24 mouse cellular contexts compared by ENCODE assay signal in the genomic region with DNA sequence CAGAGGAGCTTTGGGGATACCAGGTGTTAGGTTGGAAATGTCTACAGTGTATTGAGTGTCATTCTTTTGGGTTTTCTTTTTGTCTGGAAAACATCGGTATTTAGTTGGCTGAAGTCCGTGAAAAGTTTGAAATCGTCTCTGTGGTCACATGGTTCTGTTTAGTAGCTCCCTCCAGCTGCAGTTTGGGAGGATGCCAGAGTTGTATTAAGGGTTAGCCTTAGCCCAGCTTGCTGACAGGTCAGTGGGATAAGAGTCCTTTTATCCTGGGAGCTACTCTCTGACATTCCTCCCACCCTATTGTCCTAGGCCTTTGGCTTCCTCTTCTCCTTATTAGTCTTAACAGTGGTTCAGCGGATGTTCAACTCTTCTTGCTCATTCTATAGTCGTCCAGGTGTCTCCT. TPM values are rescaled to one million over a fixed set of nuclear protein-coding genes. Genes with fewer than 3 reads are reported as not detected.
DNase-seq lines count a peak whose midpoint lies in the region; ATAC-seq and TF ChIP-seq lines count a peak whose summit lies in the region.
"Had no signal": no experiment of that assay in that cellular context is flagged by ENCODE, and none has a peak within 500 bp of the region (broad histone marks: within the 10 kb centered on the region; RNA-seq: fewer than 3 reads in every experiment).

No protein-coding gene starts in this region.

- no peaks in the 10 kb centered on the region for H3K27me3 ChIP-seq in embryonic facial prominence, embryonic 14.5 days (replicated peaks; ENCODE audit: control insufficient read depth, insufficient read depth, low read length)
- H3K27me3 ChIP-seq in embryonic facial prominence, embryonic 10.5 days (replicated peaks; ENCODE audit: low read depth, poor library complexity, severe bottlenecking), result no peaks in the 10 kb centered on the region
- H3K27me3 ChIP-seq in limb, embryonic 14.5 days (ENCODE audit: control insufficient read depth, insufficient read depth, low read length), result no peaks in the 10 kb centered on the region
- H3K27me3 ChIP-seq in limb, embryonic 10.5 days (ENCODE audit: low read depth, poor library complexity, severe bottlenecking), result no peaks in the 10 kb centered on the region
- H3K27me3 ChIP-seq in intestine, postnatal 0 days (replicated peaks; ENCODE audit: control insufficient read depth, insufficient read depth, low read length), result no peaks in the 10 kb centered on the region
- H3K27me3 ChIP-seq: embryonic facial prominence, embryonic 15.5 days; heart, embryonic 12.5 days; hindbrain, embryonic 15.5 days had no signal

- 61% methylated on average over 5 of the region's 5 CpGs for WGBS in embryonic facial prominence, embryonic 14.5 days
- WGBS in embryonic facial prominence, embryonic 10.5 days, result 90% methylated on average over 5 of the region's 5 CpGs
- 62% methylated on average over 5 of the region's 5 CpGs for WGBS in limb, embryonic 14.5 days
- WGBS in limb, embryonic 10.5 days, result 92% methylated on average over 5 of the region's 5 CpGs
- WGBS in intestine, postnatal 0 days, result 76% methylated on average over 5 of the region's 5 CpGs

- H3K36me3 ChIP-seq in embryonic facial prominence, embryonic 14.5 days (ENCODE audit: control insufficient read depth, insufficient read depth, low read length), result peaks cover 30% of the 10 kb centered on the region
- H3K36me3 ChIP-seq in embryonic facial prominence, embryonic 10.5 days (replicated peaks), result peaks cover 64% of the 10 kb centered on the region
- peaks cover 51% of the 10 kb centered on the region for H3K36me3 ChIP-seq in limb, embryonic 14.5 days (ENCODE audit: control insufficient read depth, insufficient read depth, low read length)
- H3K36me3 ChIP-seq in limb, embryonic 10.5 days, result peaks cover 31% of the 10 kb centered on the region
- H3K36me3 ChIP-seq in intestine, postnatal 0 days (ENCODE audit: control insufficient read depth, insufficient read depth), result peaks cover 37% of the 10 kb centered on the region
- H3K36me3 ChIP-seq: G1E had no signal

- H3K4me3 ChIP-seq in embryonic facial prominence, embryonic 14.5 days (ENCODE audit: low read depth, low read length), result no peak overlapping the region
- no peak overlapping the region for H3K4me3 ChIP-seq in embryonic facial prominence, embryonic 10.5 days
- no peak overlapping the region for H3K4me3 ChIP-seq in limb, embryonic 14.5 days (replicated peaks; ENCODE audit: low read length)
- H3K4me3 ChIP-seq in limb, embryonic 10.5 days, result no peak overlapping the region
- H3K4me3 ChIP-seq in intestine, postnatal 0 days (ENCODE audit: low read depth, low read length), result no peak overlapping the region
- H3K4me3 ChIP-seq: embryonic facial prominence, embryonic 15.5 days; erythroblast, embryonic 14.5 days; forebrain, embryonic 10.5 days; gastrocnemius, adult 2 months; heart, embryonic 12.5 days; hindbrain, embryonic 10.5 days; hindbrain, embryonic 15.5 days had no signal

- no peaks in the 10 kb centered on the region for H3K4me1 ChIP-seq in embryonic facial prominence, embryonic 14.5 days (ENCODE audit: control insufficient read depth, insufficient read depth, low read length)
- peaks cover 21% of the 10 kb centered on the region for H3K4me1 ChIP-seq in embryonic facial prominence, embryonic 10.5 days
- peaks cover 2% of the 10 kb centered on the region for H3K4me1 ChIP-seq in limb, embryonic 14.5 days (ENCODE audit: control insufficient read depth, insufficient read depth, low read length)
- peaks cover 15% of the 10 kb centered on the region for H3K4me1 ChIP-seq in limb, embryonic 10.5 days
- no peaks in the 10 kb centered on the region for H3K4me1 ChIP-seq in intestine, postnatal 0 days (replicated peaks; ENCODE audit: control insufficient read depth, insufficient read depth, low read length)
- H3K4me1 ChIP-seq: embryonic facial prominence, embryonic 15.5 days; hindbrain, embryonic 15.5 days had no signal

- no peak; the same call in 1 of the 2 replicates for ATAC-seq in embryonic facial prominence, embryonic 14.5 days (ENCODE audit: low read depth)
- no peak for ATAC-seq in limb, embryonic 14.5 days (ENCODE audit: low FRiP score, low read depth)
- ATAC-seq in intestine, postnatal 0 days, result no peak
- ATAC-seq: CD4-positive, CD25-positive, alpha-beta regulatory T cell, adult 4 months; forebrain, embryonic 14.5 days had no signal

- no peak for TF ChIP-seq CTCF in intestine, postnatal 0 days (IDR thresholded peaks at IDR 0.05; ENCODE audit: low read depth)

- DNase-seq in embryonic facial prominence, embryonic 14.5 days (ENCODE audit: low spot score), result peak; percentile 49
- DNase-seq in embryonic facial prominence, embryonic 10.5 days (ENCODE audit: low spot score), result no peak
- DNase-seq in limb, embryonic 14.5 days (ENCODE audit: low spot score), result peak; percentile 45
- DNase-seq in limb, embryonic 10.5 days (ENCODE audit: low spot score), result no peak
- peak; percentile 2 for DNase-seq in urinary bladder, adult 2 months (ENCODE audit: low spot score)
- no peak for DNase-seq in urinary bladder, postnatal 14 days (ENCODE audit: low spot score)
- no peak for DNase-seq in cerebellum, postnatal 14 days
- DNase-seq: adrenal gland, postnatal 14 days; B cell, adult 2 months; cerebellum, adult 11-12 months; cerebellum, adult 9-10 months; cerebellum, postnatal 36 days; gastrocnemius, adult 2 months; gastrocnemius, postnatal 25 days had no signal

- H3K27ac ChIP-seq in embryonic facial prominence, embryonic 14.5 days (replicated peaks; ENCODE audit: low read depth, low read length), result no peak overlapping the region
- no peak overlapping the region for H3K27ac ChIP-seq in embryonic facial prominence, embryonic 10.5 days (replicated peaks)
- no peak overlapping the region for H3K27ac ChIP-seq in limb, embryonic 14.5 days (replicated peaks; ENCODE audit: low read depth, low read length)
- H3K27ac ChIP-seq in limb, embryonic 10.5 days, result no peak overlapping the region
- H3K27ac ChIP-seq in intestine, postnatal 0 days (ENCODE audit: low read depth, low read length), result no peak overlapping the region
- H3K27ac ChIP-seq: embryonic facial prominence, embryonic 15.5 days; forebrain, embryonic 10.5 days; hindbrain, embryonic 10.5 days; hindbrain, embryonic 15.5 days had no signal

- H3K9ac ChIP-seq in embryonic facial prominence, embryonic 14.5 days (ENCODE audit: low read depth, low read length), result no peak overlapping the region
- H3K9ac ChIP-seq in limb, embryonic 14.5 days (ENCODE audit: low read depth, low read length, severe bottlenecking), result no peak overlapping the region
- no peak overlapping the region for H3K9ac ChIP-seq in intestine, postnatal 0 days (ENCODE audit: low read depth, low read length)
- H3K9ac ChIP-seq: embryonic facial prominence, embryonic 15.5 days; heart, embryonic 12.5 days; hindbrain, embryonic 15.5 days had no signal

- no peaks in the 10 kb centered on the region for H3K9me3 ChIP-seq in embryonic facial prominence, embryonic 14.5 days (ENCODE audit: control insufficient read depth, low read length)
- no peaks in the 10 kb centered on the region for H3K9me3 ChIP-seq in embryonic facial prominence, embryonic 10.5 days
- no peaks in the 10 kb centered on the region for H3K9me3 ChIP-seq in limb, embryonic 14.5 days (ENCODE audit: control insufficient read depth, low read length)
- H3K9me3 ChIP-seq in limb, embryonic 10.5 days (replicated peaks), result no peaks in the 10 kb centered on the region
- H3K9me3 ChIP-seq in intestine, postnatal 0 days (ENCODE audit: control insufficient read depth), result no peaks in the 10 kb centered on the region
- H3K9me3 ChIP-seq: embryonic facial prominence, embryonic 15.5 days; forebrain, embryonic 10.5 days; G1E; heart, embryonic 12.5 days; hindbrain, embryonic 10.5 days; hindbrain, embryonic 15.5 days had no signal

- H3K4me2 ChIP-seq in embryonic facial prominence, embryonic 14.5 days (ENCODE audit: low read depth, low read length), result no peak overlapping the region
- H3K4me2 ChIP-seq in limb, embryonic 14.5 days (replicated peaks; ENCODE audit: low read depth, low read length, severe bottlenecking), result no peak overlapping the region
- H3K4me2 ChIP-seq in intestine, postnatal 0 days (replicated peaks; ENCODE audit: low read depth), result no peak overlapping the region
- H3K4me2 ChIP-seq: embryonic facial prominence, embryonic 15.5 days; heart, embryonic 12.5 days; hindbrain, embryonic 15.5 days had no signal

- no peak for TF ChIP-seq POLR2A in limb, embryonic 14.5 days (IDR thresholded peaks at IDR 0.05; ENCODE audit: borderline replicate concordance, extremely low read depth, insufficient read depth, insufficient read length)

RNA-seq across cellular contexts. Expression of gene B4galt4, which starts 19.9 kb away (rescaled TPM):
- 30.2 and 31.9 TPM in 2 replicates for polyA plus RNA-seq in embryonic facial prominence, embryonic 14.5 days (2014; fragmentation: Nextera tagmentation; extraction: Ambion mirVana)
- 26.2 and 27.8 TPM in 2 replicates for polyA plus RNA-seq in embryonic facial prominence, embryonic 10.5 days (2016; fragmentation: Nextera tagmentation; extraction: Ambion mirVana)
- 17.7 and 18.7 TPM in 2 replicates for polyA plus RNA-seq in limb, embryonic 14.5 days (2012; rRNA removed)
- 30.9 and 34.3 TPM in 2 replicates for polyA plus RNA-seq in limb, embryonic 14.5 days (2014; fragmentation: Nextera tagmentation; extraction: Ambion mirVana)
- 19.2 and 23.0 TPM in 2 replicates for polyA plus RNA-seq in limb, embryonic 10.5 days (2016; fragmentation: Nextera tagmentation; extraction: Ambion mirVana)
- polyA plus RNA-seq in urinary bladder, adult 2 months (2012; rRNA removed), result 16.6 and 17.2 TPM in 2 replicates
- polyA plus RNA-seq in intestine, postnatal 0 days (2015; fragmentation: Nextera tagmentation; extraction: Ambion mirVana), result 21.2 and 23.5 TPM in 2 replicates
- polyA plus RNA-seq: erythroblast, embryonic 14.5 days; G1E had no signal

RNA-seq across cellular contexts. Expression of gene Upk1b, which starts 38.2 kb away (rescaled TPM):
- polyA plus RNA-seq in embryonic facial prominence, embryonic 14.5 days (2014; fragmentation: Nextera tagmentation; extraction: Ambion mirVana), result 21.9 and 34.4 TPM in 2 replicates
- 1.2 and 1.4 TPM in 2 replicates for polyA plus RNA-seq in embryonic facial prominence, embryonic 10.5 days (2016; fragmentation: Nextera tagmentation; extraction: Ambion mirVana)
- 12.6 and 18.1 TPM in 2 replicates for polyA plus RNA-seq in limb, embryonic 14.5 days (2012; rRNA removed)
- 41.0 and 46.6 TPM in 2 replicates for polyA plus RNA-seq in limb, embryonic 14.5 days (2014; fragmentation: Nextera tagmentation; extraction: Ambion mirVana)
- 1.8 and 3.4 TPM in 2 replicates for polyA plus RNA-seq in limb, embryonic 10.5 days (2016; fragmentation: Nextera tagmentation; extraction: Ambion mirVana)
- 1,242 and 1,579 TPM in 2 replicates for polyA plus RNA-seq in urinary bladder, adult 2 months (2012; rRNA removed)
- 12.3 and 12.7 TPM in 2 replicates for polyA plus RNA-seq in intestine, postnatal 0 days (2015; fragmentation: Nextera tagmentation; extraction: Ambion mirVana)
- polyA plus RNA-seq: CD4-positive, CD25-positive, alpha-beta regulatory T cell, adult 4 months; erythroblast, embryonic 14.5 days; forebrain, embryonic 14.5 days; G1E had no signal

RNA-seq across cellular contexts. Expression of gene Arhgap31, which starts 48.9 kb away (rescaled TPM):
- 17.3 and 17.6 TPM in 2 replicates for polyA plus RNA-seq in embryonic facial prominence, embryonic 14.5 days (2014; fragmentation: Nextera tagmentation; extraction: Ambion mirVana)
- polyA plus RNA-seq in embryonic facial prominence, embryonic 10.5 days (2016; fragmentation: Nextera tagmentation; extraction: Ambion mirVana), result 9.6 and 12.0 TPM in 2 replicates
- 15.0 and 15.3 TPM in 2 replicates for polyA plus RNA-seq in limb, embryonic 14.5 days (2012; rRNA removed)
- polyA plus RNA-seq in limb, embryonic 14.5 days (2014; fragmentation: Nextera tagmentation; extraction: Ambion mirVana), result 18.1 and 20.3 TPM in 2 replicates
- polyA plus RNA-seq in limb, embryonic 10.5 days (2016; fragmentation: Nextera tagmentation; extraction: Ambion mirVana), result 6.3 and 6.7 TPM in 2 replicates
- 7.8 and 13.3 TPM in 2 replicates for polyA plus RNA-seq in urinary bladder, adult 2 months (2012; rRNA removed)
- polyA plus RNA-seq in intestine, postnatal 0 days (2015; fragmentation: Nextera tagmentation; extraction: Ambion mirVana), result 2.8 and 3.1 TPM in 2 replicates

Comparison
In these comparisons a context has a peak if more than half of its experiments do, and no peak if none do; other contexts are left out.
1. DNase-seq: peak in embryonic facial prominence, embryonic 14.5 days (single experiment), limb, embryonic 14.5 days (single experiment) and urinary bladder, adult 2 months (single experiment); none in embryonic facial prominence, embryonic 10.5 days (single experiment), limb, embryonic 10.5 days (single experiment), urinary bladder, postnatal 14 days (single experiment) and cerebellum, postnatal 14 days (0 of 2).
2. RNA of gene Upk1b, which starts 38.2 kb away (polyA plus RNA-seq): 1,242 to 1,579 TPM in urinary bladder, adult 2 months; 12.6 to 46.6 TPM in limb, embryonic 14.5 days, 21.9 to 34.4 TPM in embryonic facial prominence, embryonic 14.5 days, 12.3 to 12.7 TPM in intestine, postnatal 0 days, 1.8 to 3.4 TPM in limb, embryonic 10.5 days and 1.2 to 1.4 TPM in embryonic facial prominence, embryonic 10.5 days; every median in the first group is over 10 times any median in the second.